Mouse (Mus musculus) right cerebral cortex, postnatal 25 days (tissue): ENCODE results near the gene Comt.

Source experiments
- DNase-seq: peaks from one replicate; pipeline ENCODE4 v3.0.0; 2022

Comt gene

GRCm38 (mm10) chr16:18386451-18386850, 40.2 kb downstream of the Comt start:
- no peak for DNase-seq

GRCm38 (mm10) chr16:18385411-18385810, 41.2 kb downstream of the Comt start:
- no peak for DNase-seq

GRCm38 (mm10) chr16:18384659-18385058, 42.0 kb downstream of the Comt start:
- no peak for DNase-seq

- no peak for DNase-seq
These were observed 42.4 kb downstream of the Comt start for GRCm38 (mm10) chr16:18384211-18384610.

- no peak for DNase-seq
These were observed 42.9 kb downstream of the Comt start for GRCm38 (mm10) chr16:18383756-18384155.

- DNase-seq, result no peak
These were observed 43.5 kb downstream of the Comt start for GRCm38 (mm10) chr16:18383045-18383726.

GRCm38 (mm10) chr16:18381621-18382258, 44.9 kb downstream of the Comt start:
- DNase-seq, result no peak

GRCm38 (mm10) chr16:18380495-18381063, 46.1 kb downstream of the Comt start:
- no peak for DNase-seq

GRCm38 (mm10) chr16:18379338-18380001, 47.2 kb downstream of the Comt start:
- DNase-seq, result no peak

- no peak for DNase-seq
These were observed 48.2 kb downstream of the Comt start for GRCm38 (mm10) chr16:18378489-18378888.

- no peak for DNase-seq
These were observed 49.4 kb downstream of the Comt start for GRCm38 (mm10) chr16:18377203-18377602.

- no peak for DNase-seq
These were observed 50.2 kb downstream of the Comt start for GRCm38 (mm10) chr16:18376297-18376954.

- DNase-seq, result no peak
These were observed 53.0 kb downstream of the Comt start for GRCm38 (mm10) chr16:18373632-18374031.

- DNase-seq, result no peak
These were observed 56.5 kb downstream of the Comt start for GRCm38 (mm10) chr16:18370197-18370596.

GRCm38 (mm10) chr16:18366849-18367248, 59.8 kb downstream of the Comt start:
- no peak for DNase-seq

GRCm38 (mm10) chr16:18362948-18363347, 63.7 kb downstream of the Comt start:
- DNase-seq, result no peak

- no peak for DNase-seq
These were observed 66.4 kb downstream of the Comt start for GRCm38 (mm10) chr16:18360151-18360805.

- DNase-seq, result no peak
These were observed 68.7 kb downstream of the Comt start for GRCm38 (mm10) chr16:18357977-18358376.

GRCm38 (mm10) chr16:18356961-18357360, 69.7 kb downstream of the Comt start:
- DNase-seq, result no peak
